ENCODE assay signal across 22 mouse cellular contexts in genomic region chr19:36238536-36238935, GRCm38 (mm10).
DNase-seq lines count a peak whose midpoint lies in the region; ATAC-seq lines count a peak whose summit lies in the region.
"Had no signal": no experiment of that assay in that cellular context is flagged by ENCODE, and none has a peak within 500 bp of the region (broad histone marks: within the 10 kb centered on the region; RNA-seq: fewer than 3 reads in every experiment).

No protein-coding gene starts in this region.

- peak; percentile 40 for DNase-seq in heart, adult 11 months
- no peak for DNase-seq in heart, postnatal 4 days
- peak; percentile 22 for DNase-seq in thymus, postnatal 14 days
- no peak for DNase-seq in thymus, adult 18-20 months
- no peak for DNase-seq in layer of hippocampus, adult 8-10 months (ENCODE audit: low spot score in 2 of 2)
- DNase-seq: adrenal gland, adult 8-10 months; adrenal gland, postnatal 14 days; adrenal gland, postnatal 36 days; B cell, adult 2 months; cerebellum, adult 11 months; cerebellum, adult 18-20 months; cerebellum, adult 8-10 months; cerebellum, adult 9-11 months; cerebellum, postnatal 14 days; cerebellum, postnatal 36 days; embryo, embryonic 11 days had no signal

- ATAC-seq in granulocyte monocyte progenitor cell, adult 5-6 weeks (replicated peaks; ENCODE audit: poor library complexity, severe bottlenecking): peak; percentile 62; the same call in 1 of the 2 replicates
- ATAC-seq in megakaryocyte progenitor cell, adult 5-6 weeks (replicated peaks; ENCODE audit: poor library complexity): peak; percentile 69
- ATAC-seq in cerebellum, adult (ENCODE audit: insufficient number of reproducible peaks, low FRiP score, low TSS enrichment): no peak
- ATAC-seq: activated CD4-positive, CD25-positive, alpha-beta regulatory T cell, adult 4 months; CD4-positive, CD25-positive, alpha-beta regulatory T cell, adult 4 months; forebrain, embryonic 14.5 days had no signal

Comparison
In these comparisons a context has a peak if more than half of its experiments do, and no peak if none do; other contexts are left out.
1. DNase-seq: peak in heart, adult 11 months (single experiment) and thymus, postnatal 14 days (single experiment); none in heart, postnatal 4 days (single experiment), thymus, adult 18-20 months (0 of 2) and layer of hippocampus, adult 8-10 months (0 of 2).